Mouse (Mus musculus) megakaryocyte, embryonic 14.5 days (primary cell): ENCODE measurements around the gene Crygc. TPM values are rescaled to one million over a fixed set of nuclear protein-coding genes. Genes with fewer than 3 reads are reported as not detected.

ENCODE experiments used
- H3K27me3 ChIP-seq: replicated peaks from 2 replicates; pipeline ENCODE3; 2012; ENCODE audit warnings: inconsistent platforms
- H3K36me3 ChIP-seq: replicated peaks from 2 replicates; pipeline ENCODE3; 2012; ENCODE audit warnings: low read length, inconsistent platforms, mixed read lengths
- H3K4me1 ChIP-seq: 2 replicates; pipeline ENCODE4 v1.6.1; 2012; ENCODE audit warnings: inconsistent platforms
- H3K4me3 ChIP-seq: replicated peaks from 2 replicates; pipeline ENCODE3; 2012; ENCODE audit warnings: moderate library complexity, mild to moderate bottlenecking, inconsistent platforms
- H3K9me3 ChIP-seq: 2 replicates; pipeline ENCODE4 v1.6.1; 2012; ENCODE audit warnings: inconsistent platforms
- FLI1 ChIP-seq: IDR thresholded peaks from 2 replicates; pipeline ENCODE4 v1.6.1; 2012; ENCODE audit warnings: low read length, inconsistent platforms, mixed read lengths
- GATA1 ChIP-seq: IDR thresholded peaks from 3 replicates; pipeline ENCODE4 v1.6.1; 2012; ENCODE audit warnings: mixed read lengths, low read length, inconsistent platforms, borderline replicate concordance
- polyA plus RNA-seq: library from polyadenylated mRNA; stranded (reverse); fragments of >175 nt; gene quantifications from 2 replicates; pipeline ENCODE4 v1.2.3, GENCODE M21; 2012; ENCODE audit warnings: low replicate concordance; ENCODE audit not compliant: insufficient read depth

Gene Crygc
- polyA plus RNA-seq, 1 experiment = not detected

- H3K4me1 ChIP-seq = peaks cover 26% of the 10 kb centered on the region
- peaks cover 5% of the 10 kb centered on the region for H3K27me3 ChIP-seq
- TF ChIP-seq GATA1 = no peak
- TF ChIP-seq FLI1 = no peak
- no peaks in the 10 kb centered on the region for H3K9me3 ChIP-seq
- H3K4me3 ChIP-seq = no peak overlapping the region
- no peaks in the 10 kb centered on the region for H3K36me3 ChIP-seq
Observed at GRCm38 (mm10) chr1:65107654-65108279, 34.3 kb upstream of the Crygc start.

GRCm38 (mm10) chr1:65103273-65103672 is 29.8 kb upstream of the Crygc start, which contains the start of gene Cryga:
TSS of gene Cryga (minus strand) at chr1:65103373.
- Histone ChIP-seq H3K4me1 (peaks cover 5% of the 10 kb centered on the region; the same call in 1 of the 2 replicates), H3K9me3 (no peaks in the 10 kb centered on the region), H3K36me3 (no peaks in the 10 kb centered on the region), H3K27me3 (peaks cover 2% of the 10 kb centered on the region), H3K4me3 (no peak within 1 kb of the TSS)
- TF ChIP-seq FLI1 (no peak), GATA1 (no peak)

GRCm38 (mm10) chr1:65096953-65097352 is 23.5 kb upstream of the Crygc start:
- Histone ChIP-seq H3K4me1 (no peaks in the 10 kb centered on the region), H3K9me3 (peaks cover 3% of the 10 kb centered on the region; the same call in 1 of the 2 replicates), H3K36me3 (no peaks in the 10 kb centered on the region), H3K27me3 (peaks cover 2% of the 10 kb centered on the region), H3K4me3 (no peak overlapping the region)
- TF ChIP-seq FLI1 (no peak), GATA1 (no peak)

- H3K36me3 ChIP-seq = no peaks in the 10 kb centered on the region
- TF ChIP-seq GATA1 (no peak), FLI1 (no peak)
- H3K9me3 ChIP-seq = peaks cover 3% of the 10 kb centered on the region; the same call in 1 of the 2 replicates
- H3K4me1 ChIP-seq = peaks cover 6% of the 10 kb centered on the region
- no peak overlapping the region for H3K4me3 ChIP-seq
- peaks cover 2% of the 10 kb centered on the region for H3K27me3 ChIP-seq
Observed at GRCm38 (mm10) chr1:65091566-65091965, 18.1 kb upstream of the Crygc start.

GRCm38 (mm10) chr1:65090370-65090769 is 16.9 kb upstream of the Crygc start:
- H3K36me3 ChIP-seq = no peaks in the 10 kb centered on the region

GRCm38 (mm10) chr1:65088567-65089356 is 15.3 kb upstream of the Crygc start:
- Histone ChIP-seq H3K4me1 (peaks cover 6% of the 10 kb centered on the region), H3K27me3 (peaks cover 2% of the 10 kb centered on the region), H3K4me3 (no peak overlapping the region), H3K9me3 (peaks cover 3% of the 10 kb centered on the region; the same call in 1 of the 2 replicates), H3K36me3 (no peaks in the 10 kb centered on the region)
- TF ChIP-seq GATA1 = no peak
- TF ChIP-seq FLI1 = no peak

More at GRCm38 (mm10) chr1:65090370-65090769, 16.9 kb upstream of the Crygc start:
- Histone ChIP-seq H3K4me1 (peaks cover 6% of the 10 kb centered on the region), H3K4me3 (no peak overlapping the region), H3K9me3 (peaks cover 3% of the 10 kb centered on the region; the same call in 1 of the 2 replicates), H3K27me3 (peaks cover 2% of the 10 kb centered on the region)
- TF ChIP-seq FLI1 (no peak), GATA1 (no peak)

- Histone ChIP-seq H3K9me3 (0 out of 2 replicates have a peak, but pooled peaks cover 2% of the 10 kb centered on the region), H3K36me3 (no peaks in the 10 kb centered on the region), H3K4me3 (no peak within 1 kb of the TSS), H3K27me3 (peaks cover 2% of the 10 kb centered on the region), H3K4me1 (no peaks in the 10 kb centered on the region)
- no peak for TF ChIP-seq GATA1
- no peak for TF ChIP-seq FLI1
Observed at GRCm38 (mm10) chr1:65082188-65082587, 8.7 kb upstream of the Crygc start, which contains the start of gene Crygb. TSS of gene Crygb (minus strand) at chr1:65082288.

- Histone ChIP-seq H3K9me3 (0 out of 2 replicates have a peak, but pooled peaks cover 2% of the 10 kb centered on the region), H3K4me1 (no peaks in the 10 kb centered on the region), H3K27me3 (no peaks in the 10 kb centered on the region), H3K4me3 (no peak overlapping the region), H3K36me3 (no peaks in the 10 kb centered on the region)
- no peak for TF ChIP-seq FLI1
- no peak for TF ChIP-seq GATA1
Observed at GRCm38 (mm10) chr1:65075607-65076006, 2.1 kb upstream of the Crygc start.

GRCm38 (mm10) chr1:65067842-65068241 is 5.6 kb downstream of the Crygc start:
- TF ChIP-seq FLI1 (no peak), GATA1 (no peak)
- H3K9me3 ChIP-seq = peaks cover 4% of the 10 kb centered on the region
- H3K27me3 ChIP-seq = no peaks in the 10 kb centered on the region
- no peaks in the 10 kb centered on the region for H3K4me1 ChIP-seq
- H3K36me3 ChIP-seq = no peaks in the 10 kb centered on the region
- H3K4me3 ChIP-seq = no peak overlapping the region

- Histone ChIP-seq H3K4me1 (no peaks in the 10 kb centered on the region), H3K9me3 (peaks cover 4% of the 10 kb centered on the region), H3K36me3 (no peaks in the 10 kb centered on the region), H3K27me3 (no peaks in the 10 kb centered on the region), H3K4me3 (no peak overlapping the region)
- TF ChIP-seq GATA1 (no peak), FLI1 (no peak)
Observed at GRCm38 (mm10) chr1:65064201-65064600, 9.3 kb downstream of the Crygc start.
